Mouse (Mus musculus): Measurements from ENCODE around the gene Vdac2. TPM values are rescaled to one million over a fixed set of nuclear protein-coding genes. Genes with fewer than 3 reads are reported as not detected.
A peak's percentile ranks its signal among the peaks of the same experiment; 100 is the strongest.

Vdac2 gene
- polyA plus RNA-seq, 1 experiment from 2014 or later: 279 TPM

GRCm38 (mm10) chr14:21850419-21851127, 25.5 kb downstream of the Vdac2 start:
- no peak for DNase-seq (ENCODE audit: low spot score)

- no peak for DNase-seq (ENCODE audit: low spot score)
Observed at GRCm38 (mm10) chr14:21851996-21852791, 27.2 kb downstream of the Vdac2 start.

- DNase-seq (ENCODE audit: low spot score): peak; percentile 85
Observed at GRCm38 (mm10) chr14:21853456-21854109, 28.5 kb downstream of the Vdac2 start.

GRCm38 (mm10) chr14:21854271-21854670, 29.2 kb downstream of the Vdac2 start:
- no peak for DNase-seq (ENCODE audit: low spot score)

- no peak for DNase-seq (ENCODE audit: low spot score)
Observed at GRCm38 (mm10) chr14:21855961-21856360, 30.9 kb downstream of the Vdac2 start.

- DNase-seq (ENCODE audit: low spot score): no peak
Observed at GRCm38 (mm10) chr14:21856886-21857285, 31.8 kb downstream of the Vdac2 start.

GRCm38 (mm10) chr14:21866291-21866690, 41.3 kb downstream of the Vdac2 start:
- DNase-seq (ENCODE audit: low spot score): no peak

GRCm38 (mm10) chr14:21866816-21867215, 41.8 kb downstream of the Vdac2 start:
- no peak for DNase-seq (ENCODE audit: low spot score)

GRCm38 (mm10) chr14:21890430-21890829, 65.4 kb downstream of the Vdac2 start:
- no peak for DNase-seq (ENCODE audit: low spot score)

- DNase-seq (ENCODE audit: low spot score): no peak
Observed at GRCm38 (mm10) chr14:21891581-21892340, 66.7 kb downstream of the Vdac2 start.

GRCm38 (mm10) chr14:21892341-21892659, 67.3 kb downstream of the Vdac2 start:
- no peak for DNase-seq (ENCODE audit: low spot score)

Other genes with a start within 250 kb of the Vdac2 start
- 0.12 and 0.18 TPM in 2 replicates for gene Dupd1, start 110.7 kb upstream of the Vdac2 start, polyA plus RNA-seq (2015; fragmentation: Nextera tagmentation; extraction: Ambion mirVana)
- gene Samd8, start 74.7 kb upstream of the Vdac2 start, polyA plus RNA-seq (2015; fragmentation: Nextera tagmentation; extraction: Ambion mirVana): 6.6 and 7.2 TPM in 2 replicates
- 0.42 TPM in 1 of 2 replicates, not detected in the other for gene Dusp13, start 74.1 kb upstream of the Vdac2 start, polyA plus RNA-seq (2015; fragmentation: Nextera tagmentation; extraction: Ambion mirVana)
- 26.3 and 29.1 TPM in 2 replicates for gene Comtd1, start 23.7 kb downstream of the Vdac2 start, polyA plus RNA-seq (2015; fragmentation: Nextera tagmentation; extraction: Ambion mirVana)
- 3.0 and 3.2 TPM in 2 replicates for gene Zfp503, start 164.4 kb downstream of the Vdac2 start, polyA plus RNA-seq (2015; fragmentation: Nextera tagmentation; extraction: Ambion mirVana)
- gene Lrmda, start 194.5 kb downstream of the Vdac2 start, polyA plus RNA-seq (2015; fragmentation: Nextera tagmentation; extraction: Ambion mirVana): 0.21 and 0.32 TPM in 2 replicates